Mouse (Mus musculus) megakaryocyte, embryonic 14.5 days (primary cell): Measurements from ENCODE around the gene Tmem79. TPM values are rescaled to one million over a fixed set of nuclear protein-coding genes. Genes with fewer than 3 reads are reported as not detected.
"Not testable (repeated sequence)": the region's sequence is repeated elsewhere in the genome, so short reads cannot be mapped to it uniquely, and the experiment has no call there.

Experiments used
- H3K27me3 ChIP-seq: replicated peaks from 2 replicates; pipeline ENCODE3; 2012; ENCODE audit warnings: inconsistent platforms
- H3K36me3 ChIP-seq: replicated peaks from 2 replicates; pipeline ENCODE3; 2012; ENCODE audit warnings: low read length, inconsistent platforms, mixed read lengths
- H3K4me1 ChIP-seq: 2 replicates; pipeline ENCODE4 v1.6.1; 2012; ENCODE audit warnings: inconsistent platforms
- H3K4me3 ChIP-seq: replicated peaks from 2 replicates; pipeline ENCODE3; 2012; ENCODE audit warnings: moderate library complexity, mild to moderate bottlenecking, inconsistent platforms
- H3K9me3 ChIP-seq: 2 replicates; pipeline ENCODE4 v1.6.1; 2012; ENCODE audit warnings: inconsistent platforms
- FLI1 ChIP-seq: IDR thresholded peaks from 2 replicates; pipeline ENCODE4 v1.6.1; 2012; ENCODE audit warnings: low read length, inconsistent platforms, mixed read lengths
- GATA1 ChIP-seq: IDR thresholded peaks from 3 replicates; pipeline ENCODE4 v1.6.1; 2012; ENCODE audit warnings: mixed read lengths, low read length, inconsistent platforms, borderline replicate concordance
- polyA plus RNA-seq: library from polyadenylated mRNA; stranded (reverse); fragments of >175 nt; gene quantifications from 2 replicates; pipeline ENCODE4 v1.2.3, GENCODE M21; 2012; ENCODE audit warnings: low replicate concordance; ENCODE audit not compliant: insufficient read depth

Gene Tmem79
- polyA plus RNA-seq, result 2.3 TPM in 1 of 2 replicates, not detected in the other

DNA sequence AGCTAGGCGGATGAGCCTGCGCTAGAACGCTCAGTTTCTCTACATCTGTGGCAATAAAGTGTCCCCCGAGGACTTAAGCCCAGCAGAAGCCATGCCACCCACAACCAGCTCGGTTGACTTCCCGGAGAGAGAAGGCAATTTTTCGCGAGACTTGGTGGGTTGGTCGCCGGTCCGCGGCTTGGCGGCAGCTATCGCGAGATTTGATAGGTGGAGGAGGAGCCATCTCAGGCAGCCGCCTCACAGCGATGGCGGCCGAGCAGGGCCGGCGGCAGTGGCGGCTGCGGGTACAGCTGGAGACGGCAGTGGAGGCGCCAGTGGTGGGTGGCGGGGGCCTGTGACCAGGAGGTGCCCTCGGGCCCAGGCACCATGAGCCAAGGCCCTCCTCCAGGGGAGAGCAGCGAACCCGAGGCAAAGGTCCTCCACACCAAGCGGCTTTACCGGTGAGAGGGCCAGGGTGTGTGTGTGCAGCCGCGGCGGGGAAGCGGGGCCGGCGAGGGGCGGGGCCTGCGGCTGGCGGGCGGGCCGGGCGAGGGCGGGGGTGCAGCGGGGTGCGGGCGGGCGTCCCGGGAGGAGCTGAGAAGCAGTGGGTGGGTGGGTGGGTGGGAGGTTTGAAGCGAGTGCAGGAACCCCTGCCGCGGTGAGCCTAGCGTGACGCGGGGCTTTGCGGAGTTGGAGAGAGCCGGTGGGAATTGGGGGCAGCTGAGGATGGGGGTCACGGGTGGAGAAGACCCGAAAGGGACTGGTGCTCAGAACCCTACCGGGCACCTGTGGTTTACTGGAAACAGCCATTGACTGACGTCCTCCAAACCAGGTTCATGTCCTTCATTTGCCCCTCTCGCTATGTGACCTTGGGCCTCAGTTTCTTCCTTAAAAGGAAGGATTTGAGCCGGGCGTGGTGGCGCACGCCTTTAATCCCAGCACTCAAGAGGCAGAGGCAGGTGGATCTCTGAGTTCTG lies at the start of gene Tmem79, which contains the start of gene Smg5:
Tmem79 (minus strand) TSS at position 91 of the 956 bp plus-strand sequence.
Smg5 (plus strand) TSS at position 203 of the 956 bp plus-strand sequence.
- peak within 1 kb of the TSS; percentile 92 for H3K4me3 ChIP-seq
- H3K4me1 ChIP-seq, result peaks cover 56% of the 10 kb centered on the region
- TF ChIP-seq GATA1, result no peak
- TF ChIP-seq FLI1, result no peak
- H3K9me3 ChIP-seq, result no peaks in the 10 kb centered on the region
- peaks cover 33% of the 10 kb centered on the region for H3K36me3 ChIP-seq
- no peaks in the 10 kb centered on the region for H3K27me3 ChIP-seq

DNA sequence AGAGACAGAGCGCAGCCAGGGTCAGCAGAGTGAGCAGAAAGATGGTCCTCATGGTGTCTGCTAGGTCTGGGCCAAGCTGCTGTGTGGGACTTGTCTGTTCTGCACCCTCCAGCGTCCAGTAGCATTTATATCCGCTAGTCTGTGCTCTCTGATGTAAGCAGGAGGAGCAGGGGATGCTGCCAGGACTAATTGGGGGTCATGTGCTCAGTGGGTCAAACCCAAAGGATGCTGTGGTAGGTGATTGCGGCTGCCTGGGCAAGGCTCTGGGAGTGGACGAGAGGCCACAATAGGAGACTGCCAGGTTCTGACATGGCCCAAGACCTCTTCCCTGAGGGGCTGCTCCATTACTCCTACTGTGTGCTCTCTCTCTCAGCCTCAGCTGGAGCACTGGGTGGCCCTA lies 48.4 kb upstream of the Tmem79 start, which contains the start of gene Bglap:
Bglap (minus strand) TSS at position 101 of the 400 bp plus-strand sequence.
- TF ChIP-seq GATA1, result no peak
- no peak for TF ChIP-seq FLI1
- Histone ChIP-seq H3K36me3 (no peaks in the 10 kb centered on the region), H3K4me1 (peaks cover 6% of the 10 kb centered on the region), H3K27me3 (peaks cover 7% of the 10 kb centered on the region), H3K9me3 (no peaks in the 10 kb centered on the region; the same call in 1 of the 2 replicates), H3K4me3 (no peak within 1 kb of the TSS)

DNA sequence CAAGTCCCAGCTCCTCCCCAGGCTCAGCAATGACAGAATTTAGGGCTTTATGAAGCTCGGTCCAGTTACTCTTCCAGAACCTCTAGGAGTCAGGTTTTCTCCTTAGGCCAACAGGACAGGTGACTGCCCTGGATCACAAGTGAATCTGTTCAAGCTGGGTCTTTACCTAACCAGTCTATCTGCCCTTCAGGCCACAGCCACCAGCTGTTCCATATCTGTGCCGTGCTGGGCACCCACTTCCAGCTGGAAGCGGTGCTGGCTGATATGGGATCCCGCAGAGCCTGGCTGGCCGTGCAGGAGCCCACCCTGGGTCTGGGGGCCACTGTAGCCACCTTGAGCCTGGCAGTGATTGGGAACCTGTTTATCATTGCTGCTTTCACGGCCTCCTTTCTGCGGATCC lies 46.4 kb upstream of the Tmem79 start:
- not testable (repeated sequence) for H3K36me3 ChIP-seq, H3K27me3 ChIP-seq
- H3K4me1 ChIP-seq, result peaks cover 11% of the 10 kb centered on the region

DNA sequence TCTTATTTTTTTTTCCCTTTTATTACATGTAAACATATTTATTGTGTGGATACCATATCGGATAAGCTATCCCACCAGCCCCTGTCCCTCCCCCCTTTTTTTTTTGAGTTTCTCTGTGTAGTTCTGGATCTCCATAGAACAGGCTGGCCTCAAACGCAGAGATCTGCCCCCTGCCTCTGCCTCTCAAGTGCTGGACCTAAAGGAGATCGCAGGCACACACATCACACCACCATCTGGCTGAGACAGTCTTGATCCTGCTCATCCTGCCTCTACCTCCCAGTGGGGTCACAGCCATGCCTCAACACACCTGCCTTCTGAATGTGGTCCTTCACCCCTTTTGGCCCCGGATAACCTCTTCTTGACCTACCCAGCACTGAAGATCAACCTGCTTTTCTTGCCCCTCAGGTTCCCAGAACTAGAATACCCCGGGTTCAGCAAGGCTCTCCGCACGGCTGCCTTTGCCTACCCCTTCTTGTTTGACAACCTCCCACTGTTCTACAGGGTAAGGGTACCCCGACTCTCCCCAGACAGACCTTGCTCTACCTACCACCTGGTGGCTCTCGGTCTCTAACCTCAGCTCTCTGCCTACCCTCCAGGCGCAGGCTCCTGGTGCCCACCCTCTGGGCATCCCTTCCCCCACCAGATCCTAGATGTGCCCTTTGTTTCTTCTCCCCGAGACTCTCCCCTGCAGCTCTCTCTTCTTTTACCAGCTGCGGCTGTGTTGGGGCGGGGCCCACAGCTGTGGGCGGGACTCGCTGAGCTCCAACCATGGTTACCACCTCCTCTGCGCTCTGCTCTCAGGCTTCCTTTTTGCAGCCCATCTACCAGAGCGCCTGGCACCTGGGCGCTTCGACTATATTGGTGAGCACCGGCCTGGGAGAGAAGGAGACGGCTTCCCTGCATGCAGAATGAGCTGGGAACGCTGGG lies 45.7 kb upstream of the Tmem79 start:
- H3K36me3 ChIP-seq, H3K27me3 ChIP-seq, H3K4me3 ChIP-seq, H3K9me3 ChIP-seq: not testable (repeated sequence)
- H3K4me1 ChIP-seq, result peaks cover 11% of the 10 kb centered on the region

More for the DNA sequence above, 46.4 kb upstream of the Tmem79 start:
- not testable (repeated sequence) for H3K9me3 ChIP-seq, H3K4me3 ChIP-seq

DNA sequence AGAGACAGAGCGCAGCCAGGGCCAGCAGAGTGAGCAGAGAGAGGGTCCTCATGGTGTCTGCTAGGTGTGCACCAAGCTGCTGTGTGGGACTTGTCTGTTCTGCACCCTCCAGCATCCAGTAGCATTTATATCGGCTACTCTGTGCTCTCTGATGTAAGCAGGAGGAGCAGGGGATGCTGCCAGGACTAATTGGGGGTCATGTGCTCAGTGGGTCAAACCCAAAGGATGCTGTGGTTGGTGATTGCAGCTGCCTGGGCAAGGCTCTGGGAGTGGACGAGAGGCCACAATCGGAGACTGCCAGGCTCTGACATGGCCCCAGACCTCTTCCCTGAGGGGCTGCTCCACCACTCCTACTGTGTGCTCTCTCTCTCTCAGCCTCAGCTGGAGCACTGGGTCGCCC lies 42.7 kb upstream of the Tmem79 start, which contains the start of gene Bglap2:
Bglap2 (minus strand) TSS at position 101 of the 400 bp plus-strand sequence.
- H3K9me3 ChIP-seq, H3K36me3 ChIP-seq, H3K4me3 ChIP-seq, H3K27me3 ChIP-seq: not testable (repeated sequence)
- H3K4me1 ChIP-seq, result peaks cover 21% of the 10 kb centered on the region

DNA sequence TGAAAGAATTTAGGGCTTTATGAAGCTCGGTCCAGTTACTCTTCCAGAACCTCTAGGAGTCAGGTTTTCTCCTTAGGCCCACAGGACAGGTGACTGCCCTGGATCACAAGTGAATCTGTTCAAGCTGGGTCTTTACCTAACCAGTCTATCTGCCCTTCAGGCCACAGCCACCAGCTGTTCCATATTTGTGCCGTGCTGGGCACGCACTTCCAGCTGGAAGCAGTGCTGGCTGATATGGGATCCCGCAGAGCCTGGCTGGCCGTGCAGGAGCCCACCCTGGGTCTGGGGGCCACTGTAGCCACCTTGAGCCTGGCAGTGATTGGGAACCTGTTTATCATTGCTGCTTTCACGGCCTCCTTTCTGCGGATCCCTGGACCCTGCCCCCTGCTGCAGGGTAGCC lies 40.7 kb upstream of the Tmem79 start:
- H3K9me3 ChIP-seq, result peaks cover 16% of the 10 kb centered on the region
- peaks cover 14% of the 10 kb centered on the region for H3K27me3 ChIP-seq
- H3K4me3 ChIP-seq, H3K36me3 ChIP-seq: not testable (repeated sequence)
- peaks cover 25% of the 10 kb centered on the region for H3K4me1 ChIP-seq

DNA sequence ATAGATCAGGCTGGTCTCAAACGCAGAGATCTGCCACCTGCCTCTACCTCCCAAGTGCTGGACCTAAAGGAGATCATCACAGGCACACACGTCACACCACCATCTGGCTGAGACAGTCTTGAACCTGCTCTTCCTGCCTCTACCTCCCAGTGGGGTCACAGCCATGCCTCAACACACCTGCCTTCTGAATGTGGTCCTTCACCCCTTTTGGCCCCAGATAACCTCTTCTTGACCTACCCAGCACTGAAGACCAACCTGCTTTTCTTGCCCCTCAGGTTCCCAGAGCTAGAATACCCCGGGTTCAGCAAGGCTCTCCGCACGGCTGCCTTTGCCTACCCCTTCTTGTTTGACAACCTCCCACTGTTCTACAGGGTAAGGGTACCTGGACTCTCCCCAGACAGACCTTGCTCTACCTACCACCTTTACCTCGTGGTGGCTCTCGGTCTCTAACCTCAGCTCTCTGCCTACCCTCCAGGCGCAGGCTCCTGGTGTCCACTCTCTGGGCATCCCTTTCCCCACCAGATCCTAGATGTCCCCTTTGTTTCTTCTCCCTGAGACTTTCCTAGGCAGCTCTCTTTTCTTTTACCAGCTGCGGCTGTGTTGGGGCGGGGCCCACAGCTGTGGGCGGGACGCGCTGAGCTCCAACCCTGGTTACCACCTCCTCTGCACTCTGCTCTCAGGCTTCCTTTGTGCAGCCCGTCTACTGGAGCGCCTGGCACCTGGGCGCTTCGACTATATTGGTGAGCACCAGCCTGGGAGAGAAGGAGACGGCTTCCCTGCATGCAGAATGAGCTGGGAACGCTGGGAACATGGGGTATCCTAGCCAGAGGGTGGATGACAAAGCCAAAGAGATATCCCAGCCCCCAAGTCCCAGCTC lies 40.0 kb upstream of the Tmem79 start:
- H3K9me3 ChIP-seq, result peaks cover 22% of the 10 kb centered on the region
- peak overlapping the region; percentile 50 for H3K4me3 ChIP-seq
- not testable (repeated sequence) for H3K36me3 ChIP-seq
- H3K27me3 ChIP-seq, result peaks cover 16% of the 10 kb centered on the region
- H3K4me1 ChIP-seq, result peaks cover 23% of the 10 kb centered on the region

DNA sequence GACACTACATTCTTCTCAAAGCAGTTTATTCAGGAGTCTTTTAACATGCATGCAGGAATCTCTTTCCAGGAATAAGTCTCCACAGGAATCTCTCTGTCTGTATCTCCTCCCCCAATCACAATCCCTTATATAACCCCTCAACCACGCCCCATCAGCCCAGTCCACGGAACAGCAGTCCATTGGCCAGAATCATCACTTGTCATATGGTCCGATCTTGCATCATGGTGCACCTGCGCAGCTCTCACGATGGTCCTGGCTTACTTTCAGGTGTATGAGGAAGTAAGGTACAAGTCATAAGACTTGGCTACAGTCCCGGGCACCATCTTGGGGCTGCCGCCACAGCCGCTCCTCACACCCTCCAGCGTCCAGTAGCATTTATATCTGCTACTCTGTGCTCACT lies 36.7 kb upstream of the Tmem79 start, which contains the start of gene Bglap3:
Bglap3 (minus strand) TSS at position 101 of the 400 bp plus-strand sequence.
- Histone ChIP-seq H3K4me1 (peaks cover 17% of the 10 kb centered on the region), H3K9me3 (peaks cover 48% of the 10 kb centered on the region), H3K27me3 (peaks cover 28% of the 10 kb centered on the region)
- H3K4me3 ChIP-seq, H3K36me3 ChIP-seq: not testable (repeated sequence)

DNA sequence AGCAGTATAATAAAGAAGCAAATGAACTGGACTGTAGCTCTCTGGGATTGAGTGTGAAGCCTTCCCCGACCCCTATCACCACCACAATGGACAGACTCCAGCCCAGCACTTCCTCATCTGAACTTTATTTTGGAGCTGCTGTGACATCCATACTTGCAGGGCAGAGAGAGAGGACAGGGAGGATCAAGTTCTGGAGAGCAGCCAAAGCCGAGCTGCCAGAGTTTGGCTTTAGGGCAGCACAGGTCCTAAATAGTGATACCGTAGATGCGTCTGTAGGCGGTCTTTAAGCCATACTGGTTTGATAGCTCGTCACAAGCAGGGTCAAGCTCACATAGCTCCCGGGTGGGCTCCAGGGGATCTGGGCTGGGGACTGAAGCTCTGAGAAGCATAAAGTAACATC lies 32.6 kb upstream of the Tmem79 start:
- not testable (repeated sequence) for H3K4me3 ChIP-seq, H3K36me3 ChIP-seq
- peaks cover 20% of the 10 kb centered on the region for H3K4me1 ChIP-seq
- H3K9me3 ChIP-seq, result peaks cover 55% of the 10 kb centered on the region
- peaks cover 46% of the 10 kb centered on the region for H3K27me3 ChIP-seq

DNA sequence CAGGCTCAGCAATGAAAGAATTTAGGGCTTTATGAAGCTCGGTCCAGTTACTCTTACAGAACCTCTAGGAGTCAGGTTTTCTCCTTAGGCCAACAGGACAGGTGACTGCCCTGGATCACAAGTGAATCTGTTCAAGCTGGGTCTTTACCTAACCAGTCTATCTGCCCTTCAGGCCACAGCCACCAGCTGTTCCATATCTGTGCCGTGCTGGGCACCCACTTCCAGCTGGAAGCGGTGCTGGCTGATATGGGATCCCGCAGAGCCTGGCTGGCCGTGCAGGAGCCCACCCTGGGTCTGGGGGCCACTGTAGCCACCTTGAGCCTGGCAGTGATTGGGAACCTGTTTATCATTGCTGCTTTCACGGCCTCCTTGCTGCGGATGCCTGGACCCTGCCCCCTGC lies 31.6 kb upstream of the Tmem79 start:
- Histone ChIP-seq H3K4me1 (peaks cover 13% of the 10 kb centered on the region), H3K9me3 (peaks cover 46% of the 10 kb centered on the region), H3K27me3 (peaks cover 41% of the 10 kb centered on the region), H3K36me3 (peaks cover 14% of the 10 kb centered on the region)
- H3K4me3 ChIP-seq, result not testable (repeated sequence)

DNA sequence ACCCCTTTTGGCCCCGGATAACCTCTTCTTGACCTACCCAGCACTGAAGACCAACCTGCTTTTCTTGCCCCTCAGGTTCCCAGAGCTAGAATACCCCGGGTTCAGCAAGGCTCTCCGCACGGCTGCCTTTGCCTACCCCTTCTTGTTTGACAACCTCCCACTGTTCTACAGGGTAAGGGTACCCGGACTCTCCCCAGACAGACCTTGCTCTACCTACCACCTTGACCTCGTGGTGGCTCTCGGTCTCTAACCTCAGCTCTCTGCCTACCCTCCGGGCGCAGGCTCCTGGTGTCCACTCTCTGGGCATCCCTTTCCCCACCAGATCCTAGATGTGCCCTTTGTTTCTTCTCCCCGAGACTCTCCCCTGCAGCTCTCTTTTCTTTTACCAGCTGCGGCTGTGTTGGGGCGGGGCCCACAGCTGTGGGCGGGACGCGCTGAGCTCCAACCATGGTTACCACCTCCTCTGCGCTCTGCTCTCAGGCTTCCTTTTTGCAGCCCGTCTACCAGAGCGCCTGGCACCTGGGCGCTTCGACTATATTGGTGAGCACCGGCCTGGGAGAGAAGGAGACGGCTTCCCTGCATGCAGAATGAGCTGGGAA lies 31.0 kb upstream of the Tmem79 start:
- Histone ChIP-seq H3K36me3 (peaks cover 20% of the 10 kb centered on the region), H3K9me3 (peaks cover 41% of the 10 kb centered on the region), H3K27me3 (peaks cover 41% of the 10 kb centered on the region), H3K4me1 (peaks cover 13% of the 10 kb centered on the region)
- H3K4me3 ChIP-seq, result not testable (repeated sequence)
